Mouse (Mus musculus) CD8-positive naive resting alpha-beta T cell, adult 2 months (primary cell): ENCODE results near the gene Kcnj10.
A peak's percentile ranks its signal among the peaks of the same experiment; 100 is the strongest.

Experiments
- DNase-seq, 2 experiments: peaks; one replicate each; pipeline ENCODE4 v3.0.0; 2022; ENCODE audit warnings: low read depth in 2 of 2, low spot score in 2 of 2

Kcnj10 gene

GRCm38 (mm10) chr1:172311921-172312767, 28.9 kb upstream of the Kcnj10 start:
- DNase-seq, result peak; percentile 73

DNA sequence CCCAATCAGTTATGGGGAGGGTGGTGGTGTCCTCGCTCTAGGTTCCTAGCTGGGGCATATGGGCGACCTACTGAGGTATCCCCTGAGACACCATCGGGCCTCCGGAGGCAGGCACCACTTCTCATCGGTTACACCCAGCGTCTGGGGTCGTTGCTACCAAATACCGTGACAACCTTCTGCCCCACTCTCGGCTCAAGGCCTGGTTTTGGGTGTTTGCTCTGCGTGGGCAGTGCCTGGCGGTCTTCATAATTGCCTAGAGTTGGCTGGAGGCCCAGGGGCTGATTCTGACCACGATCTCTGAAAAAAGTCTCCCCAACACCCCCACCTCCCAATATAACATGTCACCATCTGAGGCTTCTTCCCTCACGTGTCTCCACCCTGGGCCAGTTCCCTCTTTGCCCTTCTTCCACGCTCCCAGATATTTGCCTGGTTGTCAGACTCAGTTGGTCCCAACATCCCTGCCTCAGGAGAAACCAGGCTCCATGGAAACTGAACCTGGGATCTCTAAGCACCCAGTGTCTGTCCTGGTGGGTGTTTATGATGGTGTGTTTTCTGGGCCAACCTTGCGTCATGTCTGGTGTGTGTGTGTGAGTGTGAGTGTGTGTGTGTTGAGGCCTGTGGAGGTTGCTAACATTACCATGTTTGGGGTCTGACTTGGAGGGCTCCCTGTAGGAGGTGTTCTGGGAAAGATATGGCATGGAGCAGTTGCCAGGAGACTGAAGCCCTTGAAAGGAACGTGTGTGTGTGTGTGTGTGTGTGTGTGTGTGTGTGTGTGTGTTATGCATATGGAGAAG, 28.0 kb upstream of the Kcnj10 start:
- DNase-seq, result peak in 1 of 2 experiments; percentile 25

DNA sequence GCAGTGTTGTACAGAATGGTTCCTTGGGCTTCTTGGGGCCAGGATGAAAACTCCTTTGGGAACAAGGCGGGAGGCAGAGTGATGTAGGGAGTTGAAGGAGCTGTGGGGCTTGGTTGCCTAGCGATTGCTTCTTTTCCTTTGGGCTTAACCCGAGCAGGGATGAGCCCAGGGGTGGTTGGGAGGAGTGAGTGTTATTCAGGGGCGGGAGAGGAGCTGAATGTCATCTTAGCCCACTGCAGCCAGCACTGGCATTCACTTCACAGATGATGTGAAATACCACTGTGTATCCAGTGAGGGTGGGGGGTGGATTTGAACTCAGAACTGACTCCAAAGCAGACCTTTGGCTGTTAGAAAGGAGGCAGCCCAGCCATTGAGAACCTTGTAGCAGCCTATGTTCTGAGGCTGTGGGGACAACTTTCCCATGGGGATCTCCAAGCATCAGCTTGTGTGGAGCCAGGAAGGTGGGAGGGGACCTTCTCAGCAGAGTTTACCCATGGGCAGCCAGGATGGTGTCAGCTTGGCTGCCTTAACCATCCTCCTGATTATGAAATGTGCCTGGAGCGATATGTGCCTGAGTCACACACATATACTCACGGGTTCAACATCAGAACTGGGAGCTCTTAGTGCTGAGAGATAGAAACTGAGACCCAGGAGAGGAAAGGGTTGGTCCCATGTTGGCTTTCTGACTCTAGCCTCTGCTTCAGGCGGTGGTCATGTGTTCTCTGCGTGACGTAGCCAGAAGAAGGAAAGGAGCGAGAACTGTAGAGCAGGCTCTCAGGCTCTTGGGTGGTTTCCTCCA, 27.2 kb upstream of the Kcnj10 start:
- DNase-seq, result no peak

DNA sequence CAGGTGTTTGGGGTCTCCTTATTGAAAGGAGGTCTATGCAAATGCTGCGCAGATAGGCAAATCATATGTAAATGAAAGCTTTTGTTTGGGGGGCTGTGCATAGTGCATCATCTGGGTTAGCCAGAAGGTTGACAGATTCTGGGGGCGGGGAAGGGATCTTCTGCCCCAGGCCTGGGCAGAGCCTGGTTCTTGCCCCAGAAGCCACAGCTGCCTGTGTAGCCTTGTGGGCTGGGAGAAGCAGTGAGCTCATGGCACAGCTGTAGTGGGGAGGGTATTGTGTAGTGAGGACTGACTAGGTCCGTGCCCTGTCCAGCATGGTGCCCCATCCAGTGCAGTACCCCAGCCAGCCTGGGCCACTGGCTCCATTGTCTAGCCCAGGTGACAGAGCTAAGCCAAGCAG, 26.1 kb upstream of the Kcnj10 start:
- no peak for DNase-seq

- no peak for DNase-seq
Measured at GRCm38 (mm10) chr1:172317431-172317830, 23.6 kb upstream of the Kcnj10 start.

GRCm38 (mm10) chr1:172317946-172318345, 23.1 kb upstream of the Kcnj10 start:
- no peak for DNase-seq

GRCm38 (mm10) chr1:172318424-172319035, 22.5 kb upstream of the Kcnj10 start:
- no peak for DNase-seq

DNA sequence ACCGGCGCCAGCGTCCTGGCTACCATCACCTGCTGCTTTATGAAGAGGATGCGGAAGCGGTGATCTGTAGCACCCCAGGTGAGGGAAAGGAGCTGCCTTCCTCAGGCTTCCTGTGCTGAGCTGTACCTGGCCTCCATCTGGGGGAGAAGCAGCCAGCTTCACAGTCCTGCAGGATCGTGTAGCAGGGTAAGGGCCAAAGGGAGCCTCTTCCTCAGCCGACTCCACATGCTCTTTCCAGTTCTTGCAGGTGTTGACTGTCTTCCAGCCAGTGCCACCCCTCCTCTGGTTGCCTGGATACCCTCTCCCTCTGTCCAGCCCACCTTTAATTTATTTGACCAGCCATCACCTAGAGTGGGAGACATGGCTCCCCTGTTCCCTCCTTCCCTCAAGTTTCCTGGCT, 21.7 kb upstream of the Kcnj10 start:
- no peak for DNase-seq

DNA sequence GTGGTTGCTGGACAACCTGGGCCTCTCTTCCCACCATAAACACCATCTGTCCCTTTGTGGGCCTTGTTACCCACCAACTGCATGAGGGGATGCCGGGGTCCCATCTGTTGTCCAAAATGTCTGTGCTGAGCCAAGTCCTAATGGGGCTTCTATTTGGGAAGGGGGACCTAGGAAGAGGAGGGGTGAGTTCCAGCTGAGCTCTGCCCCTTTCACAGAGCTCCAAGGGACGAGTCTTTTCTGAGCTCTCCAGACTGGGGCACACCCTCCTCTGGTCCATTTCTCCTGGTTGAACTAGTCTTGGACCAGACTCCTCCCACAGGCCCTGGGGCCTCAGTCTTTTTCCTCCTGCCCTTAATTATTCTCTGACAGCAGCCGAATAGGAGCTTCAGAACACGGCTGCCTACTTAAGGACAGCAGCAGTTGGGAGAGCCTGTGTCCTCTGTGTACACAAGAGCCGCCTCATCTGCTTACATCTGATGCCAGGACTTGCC, 21.0 kb upstream of the Kcnj10 start:
- DNase-seq, result no peak

DNA sequence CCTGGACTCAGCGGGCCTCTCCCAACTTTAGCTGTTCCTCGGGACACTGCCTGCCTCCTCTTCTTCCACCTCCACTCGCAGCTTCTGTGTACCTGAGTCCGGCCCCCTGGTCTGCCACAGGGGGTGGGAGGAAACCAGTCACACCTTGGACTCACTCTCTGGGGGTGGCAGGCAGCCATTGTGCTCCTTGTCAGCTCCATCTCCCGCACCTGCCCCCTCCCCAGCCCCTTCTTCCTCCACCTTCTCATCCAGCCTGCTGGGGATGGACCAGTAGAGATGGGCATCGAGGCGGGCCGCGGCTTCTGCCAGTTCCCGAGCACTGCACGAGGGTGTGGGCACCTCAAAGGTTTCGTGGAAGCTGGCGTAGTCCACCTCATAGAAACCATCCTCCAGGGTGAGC, 18.3 kb upstream of the Kcnj10 start:
- no peak for DNase-seq

DNA sequence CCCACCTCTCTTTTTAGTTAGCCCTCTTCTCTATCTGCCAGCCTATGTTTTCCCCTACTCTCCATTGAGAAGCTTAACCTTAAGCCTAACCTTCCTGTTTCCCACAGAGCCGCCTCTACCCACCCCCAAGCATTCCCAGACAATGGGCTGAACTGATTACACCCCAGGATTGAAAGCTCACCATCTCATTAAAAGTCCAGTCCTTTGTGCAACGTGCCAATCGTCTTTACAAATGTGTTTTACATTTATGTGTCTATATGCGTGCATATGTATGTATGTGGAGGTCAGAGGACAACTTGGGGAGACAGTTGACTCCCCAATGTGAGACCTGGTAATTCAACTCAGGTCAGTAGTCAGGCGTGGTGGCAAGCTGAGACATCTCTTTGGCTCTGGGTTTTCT, 17.7 kb upstream of the Kcnj10 start:
- DNase-seq, result no peak

GRCm38 (mm10) chr1:172323801-172324359, 17.1 kb upstream of the Kcnj10 start:
- DNase-seq, result no peak

- peak; percentile 56 to 63 for DNase-seq
Measured at GRCm38 (mm10) chr1:172324725-172325124, 16.3 kb upstream of the Kcnj10 start.

DNA sequence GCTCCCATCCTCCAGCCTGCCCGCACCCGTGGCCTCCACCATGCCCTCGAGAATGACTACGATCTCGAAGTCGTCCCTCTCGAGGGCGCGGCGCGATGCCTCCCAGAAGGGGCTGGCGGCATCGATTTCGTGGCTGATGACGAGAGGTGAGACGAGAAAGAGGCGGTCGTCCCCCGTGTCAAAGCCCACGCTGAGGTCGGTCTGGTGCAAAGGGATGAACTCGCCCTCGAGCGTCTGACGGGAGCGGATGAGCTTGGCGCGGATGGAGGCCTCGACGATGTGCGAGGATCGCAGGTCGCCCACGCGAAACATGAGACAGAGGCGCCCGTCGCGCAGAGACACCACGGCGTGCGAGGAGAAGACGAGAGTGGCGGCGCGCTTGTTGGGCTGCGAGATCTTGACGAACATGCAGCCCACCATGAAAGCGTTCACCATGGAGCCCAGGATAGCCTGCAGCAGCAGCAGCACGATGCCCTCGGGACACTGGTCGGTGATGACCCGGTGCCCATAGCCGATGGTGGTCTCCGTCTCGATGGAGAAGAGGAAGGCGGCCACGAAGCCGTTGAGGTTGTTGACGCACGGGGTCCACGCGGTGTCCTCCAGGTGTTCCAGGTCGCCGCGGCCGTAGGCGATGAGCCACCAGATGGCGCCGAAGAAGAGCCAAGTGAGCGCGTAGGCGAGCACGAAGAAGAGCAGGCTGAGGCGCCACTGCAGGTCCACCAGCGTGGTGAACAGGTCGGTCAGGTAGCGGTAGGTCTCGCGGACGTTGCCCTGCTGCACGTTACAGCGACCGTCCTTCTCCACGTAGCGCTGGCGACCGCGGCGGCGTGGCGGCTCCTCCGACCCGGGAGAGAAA, 15.1 kb upstream of the Kcnj10 start:
- peak; percentile 55 to 68 for DNase-seq

- DNase-seq, result no peak
Measured at GRCm38 (mm10) chr1:172326684-172327083, 14.3 kb upstream of the Kcnj10 start.

DNA sequence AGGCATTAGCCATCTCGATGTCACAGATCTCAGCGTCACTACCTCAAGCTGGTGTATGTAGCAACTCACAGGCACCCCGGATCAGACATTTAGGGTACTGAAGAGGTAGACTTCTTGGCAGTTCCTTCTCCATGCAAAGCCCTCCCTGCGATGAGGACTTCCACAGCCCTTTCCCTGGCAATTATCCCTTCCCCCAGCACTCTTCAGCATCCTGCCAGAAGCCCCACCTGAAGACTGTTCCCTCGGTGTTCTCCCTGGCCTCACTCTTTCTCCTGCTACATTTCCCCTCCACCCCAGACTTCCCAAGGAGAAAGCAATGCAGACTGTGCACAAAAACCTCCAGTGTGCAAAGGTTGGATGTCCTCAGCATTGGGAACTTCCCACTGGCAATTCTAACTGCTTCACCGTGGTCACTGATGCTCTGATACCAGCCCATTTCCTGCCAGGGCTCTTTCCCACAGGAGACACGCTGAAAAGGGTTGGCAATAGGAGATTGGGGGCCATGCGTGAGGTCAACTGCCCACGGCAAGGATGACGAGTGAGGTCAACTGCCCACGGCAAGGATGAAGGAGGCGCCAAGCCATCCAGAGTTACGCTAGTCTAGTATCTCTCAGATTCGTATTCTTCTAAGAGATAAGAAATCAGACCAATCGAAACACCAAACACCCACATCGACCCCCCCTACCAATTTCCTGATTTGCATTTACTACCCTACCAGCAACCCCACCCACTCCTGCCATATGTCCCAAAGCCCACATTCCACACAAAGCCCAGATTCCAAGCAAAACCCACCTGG, 13.6 kb upstream of the Kcnj10 start:
- DNase-seq, result no peak

DNA sequence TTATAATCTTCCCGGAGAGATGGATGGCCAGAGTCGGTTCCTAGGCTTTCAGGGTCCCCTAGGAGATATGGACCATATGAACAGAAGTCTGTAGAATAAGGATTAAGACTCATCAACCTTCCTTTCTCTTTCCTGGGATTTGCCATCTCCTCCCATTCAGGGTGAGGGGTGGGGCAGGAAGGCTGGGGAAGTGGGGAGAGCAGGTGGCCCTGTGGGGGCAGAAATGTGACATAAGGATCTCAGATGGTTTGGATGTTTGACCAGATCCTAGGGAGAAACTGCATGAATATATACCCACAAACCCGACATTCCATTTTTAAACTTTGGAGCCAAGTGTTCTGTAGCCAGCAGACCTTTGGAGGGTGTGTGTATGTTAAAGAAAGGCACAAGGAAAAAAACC, 13.0 kb upstream of the Kcnj10 start:
- DNase-seq, result no peak

DNA sequence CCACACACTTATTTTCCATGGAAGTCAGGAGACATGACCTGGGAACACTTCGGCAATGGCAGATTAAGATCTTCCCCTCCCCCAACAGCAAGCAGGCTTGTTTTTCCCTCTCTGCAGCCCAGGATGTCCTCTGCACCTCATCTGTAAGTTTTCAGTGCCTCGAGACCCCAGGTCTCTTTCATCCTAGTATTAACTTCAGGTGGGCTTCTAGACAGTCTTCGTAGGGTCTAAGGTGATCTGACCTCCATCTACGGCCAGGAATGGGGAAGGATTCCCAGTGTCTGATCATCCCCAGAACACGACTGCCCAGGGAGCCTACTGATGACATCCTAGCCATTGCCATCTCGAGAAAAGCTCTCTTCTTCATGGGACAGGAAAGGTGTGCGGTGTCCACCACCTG, 12.5 kb upstream of the Kcnj10 start:
- DNase-seq, result no peak

DNA sequence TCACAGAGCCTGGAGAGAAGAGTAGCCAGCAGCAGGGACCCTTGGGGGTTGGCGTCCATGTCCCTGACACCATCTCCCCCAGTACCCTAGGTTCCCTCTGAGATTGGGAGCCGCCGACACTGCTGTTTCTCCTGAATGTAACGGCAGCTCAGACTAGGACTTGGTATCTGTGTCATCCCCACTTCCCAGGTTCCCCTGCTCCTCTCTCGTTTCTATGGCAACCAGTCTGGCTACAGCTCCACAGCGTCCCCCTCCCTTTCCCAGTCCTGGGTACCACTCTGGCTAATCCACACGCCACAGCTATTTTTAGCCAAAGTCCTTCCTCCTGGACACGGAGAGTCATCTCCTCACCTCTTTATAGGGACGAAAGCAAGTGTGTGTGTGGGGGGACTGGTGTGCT, 11.9 kb upstream of the Kcnj10 start, which contains the start of gene Kcnj9:
TSS of gene Kcnj9 (minus strand) at position 188 of the 400 bp plus-strand sequence.
- no peak for DNase-seq
